Mouse (Mus musculus): ENCODE measurements around the gene Zfp385b. TPM values are rescaled to one million over a fixed set of nuclear protein-coding genes. Genes with fewer than 3 reads are reported as not detected.

Zfp385b gene
- total RNA-seq, 2 experiments from 2014 or later, result 50.4 to 51.4 TPM

DNA sequence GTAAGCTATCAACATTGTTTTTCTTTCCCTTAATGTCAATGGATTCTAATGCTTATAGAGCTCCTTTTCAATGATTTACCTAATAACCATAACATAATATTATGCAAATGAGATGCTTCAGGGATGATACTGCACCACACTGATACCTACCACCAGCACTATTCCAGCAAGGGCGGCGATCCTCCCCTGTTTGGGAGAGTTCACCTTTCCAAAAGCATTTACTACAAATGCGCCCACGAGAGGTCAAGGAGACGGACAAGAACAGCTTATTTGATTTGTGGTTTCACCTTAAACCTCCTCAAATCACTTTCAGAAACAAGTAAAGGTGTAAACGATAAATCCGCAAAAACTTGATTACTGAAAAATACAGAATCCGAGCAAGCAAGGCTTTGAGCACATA, 4.5 kb downstream of the Zfp385b start:
- Histone ChIP-seq H3K4me3 (peak overlapping the region; percentile 73), H3K27ac (peak overlapping the region; percentile 89)
- DNase-seq (ENCODE audit: low spot score in 2 of 2), result no peak
- no peak for TF ChIP-seq CTCF (conservative IDR thresholded peaks at IDR 0.05)

DNA sequence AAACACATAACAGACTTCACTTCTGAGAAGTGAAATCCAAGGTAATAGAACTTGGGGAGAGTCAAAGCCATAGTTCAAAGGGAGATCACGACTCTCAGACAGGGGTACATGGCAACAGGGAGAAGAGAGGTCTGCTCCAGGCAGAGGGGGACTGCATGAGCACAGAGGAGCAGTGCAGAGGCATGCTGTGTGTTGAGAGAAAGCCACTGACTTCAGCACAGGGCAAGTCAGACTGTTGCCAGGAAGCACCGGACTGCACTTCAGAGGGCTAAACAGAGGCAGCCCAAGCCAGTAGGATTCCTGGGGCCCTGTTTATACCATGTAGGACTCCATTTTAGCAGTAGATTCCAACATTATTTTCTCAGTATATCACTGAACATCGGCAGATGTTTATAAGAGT, 6.4 kb downstream of the Zfp385b start:
- no peak overlapping the region for H3K27ac ChIP-seq
- no peak for DNase-seq (ENCODE audit: low spot score in 2 of 2)
- H3K4me3 ChIP-seq, result no peak overlapping the region
- TF ChIP-seq CTCF (conservative IDR thresholded peaks at IDR 0.05), result no peak

DNA sequence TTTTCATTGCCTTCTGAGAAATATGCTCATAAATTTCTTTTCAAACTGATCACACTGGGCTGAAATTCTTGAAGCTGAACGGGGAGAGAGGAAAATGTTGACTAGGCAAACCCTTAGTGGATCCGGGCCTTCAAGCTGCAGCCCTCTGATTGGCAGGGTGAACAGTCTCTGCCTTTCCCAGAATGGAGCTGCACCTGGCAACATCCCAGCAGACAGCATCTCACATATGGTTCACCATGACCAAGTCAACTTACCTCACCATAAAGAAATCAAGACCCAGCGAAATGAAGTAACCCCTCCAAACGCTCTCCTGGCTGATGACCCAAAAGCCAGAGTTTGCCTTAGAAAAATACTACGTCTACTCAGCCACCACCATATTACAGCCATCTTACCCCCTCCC, 8.7 kb downstream of the Zfp385b start:
- no peak overlapping the region for H3K27ac ChIP-seq
- H3K4me3 ChIP-seq, result no peak overlapping the region
- no peak for TF ChIP-seq CTCF (conservative IDR thresholded peaks at IDR 0.05)
- no peak for DNase-seq (ENCODE audit: low spot score in 2 of 2)

DNA sequence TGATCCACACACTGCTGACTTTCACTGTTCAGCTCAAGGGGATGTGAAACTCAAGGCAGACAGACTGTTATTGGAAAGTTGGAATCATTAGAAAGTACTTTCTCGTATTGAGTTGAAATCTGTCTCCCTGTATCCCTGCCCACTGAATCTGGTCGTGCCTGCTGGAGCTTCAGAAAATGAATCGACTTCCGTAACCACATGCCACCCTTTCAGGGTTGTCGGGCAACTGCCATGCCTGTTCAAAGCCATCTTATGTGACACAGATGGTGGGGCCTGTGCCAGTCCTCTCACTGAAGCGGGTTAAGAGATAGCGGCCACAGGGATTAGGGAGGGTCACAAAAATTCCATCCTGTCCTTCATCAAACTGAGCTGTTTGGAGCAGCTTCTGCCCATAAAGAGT, 14.7 kb downstream of the Zfp385b start:
- no peak for TF ChIP-seq CTCF (conservative IDR thresholded peaks at IDR 0.05)

DNA sequence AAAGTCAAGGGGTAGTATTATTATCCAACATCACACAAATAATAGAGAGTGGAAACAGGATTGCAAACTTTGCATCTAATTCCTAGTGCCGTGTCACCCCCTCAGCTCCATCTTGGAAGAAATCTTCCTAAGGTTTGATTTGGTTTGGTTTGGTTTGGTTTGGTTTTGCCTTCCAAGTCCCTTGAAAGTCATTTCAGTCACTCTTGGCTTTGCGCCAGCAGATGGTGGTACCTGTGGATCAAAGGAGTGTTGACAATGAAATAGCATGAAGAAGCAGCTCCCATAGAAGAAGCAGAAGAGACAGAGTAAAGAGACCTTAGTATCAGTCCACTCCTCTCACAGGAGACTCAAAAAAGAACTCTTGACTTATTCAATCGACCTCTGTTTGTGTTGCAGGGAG, 17.1 kb downstream of the Zfp385b start:
- DNase-seq (ENCODE audit: low spot score in 2 of 2), result no peak
- Histone ChIP-seq H3K4me3 (no peak overlapping the region), H3K27ac (no peak overlapping the region)
- TF ChIP-seq CTCF (conservative IDR thresholded peaks at IDR 0.05), result no peak

More for the DNA sequence above, 14.7 kb downstream of the Zfp385b start:
- peak; percentile 45 to 51 for DNase-seq (ENCODE audit: low spot score in 2 of 2)
- H3K27ac ChIP-seq, result peak overlapping the region; percentile 36; the same call in 1 of the 2 replicates
- H3K4me3 ChIP-seq, result no peak overlapping the region

DNA sequence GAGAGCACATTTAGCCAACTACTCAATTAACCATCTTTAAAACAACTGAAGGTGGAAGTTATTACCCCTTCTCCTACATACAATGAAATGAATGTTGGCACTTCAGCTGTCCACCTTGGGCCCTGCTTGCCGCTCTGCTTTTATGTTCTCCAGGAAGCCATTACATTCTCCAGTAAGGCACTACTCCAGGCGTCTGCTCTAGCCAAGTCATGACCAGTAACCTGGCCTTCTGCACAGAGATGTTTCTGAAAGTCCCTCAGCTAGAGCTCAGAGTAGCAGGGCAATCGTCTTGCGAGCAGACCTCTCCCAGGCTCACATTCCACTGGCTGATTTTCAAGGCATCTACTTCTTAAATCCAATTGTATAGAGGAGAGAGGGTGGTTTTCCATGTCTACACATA, 18.0 kb downstream of the Zfp385b start:
- Histone ChIP-seq H3K4me3 (no peak overlapping the region), H3K27ac (no peak overlapping the region)
- no peak for TF ChIP-seq CTCF (conservative IDR thresholded peaks at IDR 0.05)
- no peak for DNase-seq (ENCODE audit: low spot score in 2 of 2)

DNA sequence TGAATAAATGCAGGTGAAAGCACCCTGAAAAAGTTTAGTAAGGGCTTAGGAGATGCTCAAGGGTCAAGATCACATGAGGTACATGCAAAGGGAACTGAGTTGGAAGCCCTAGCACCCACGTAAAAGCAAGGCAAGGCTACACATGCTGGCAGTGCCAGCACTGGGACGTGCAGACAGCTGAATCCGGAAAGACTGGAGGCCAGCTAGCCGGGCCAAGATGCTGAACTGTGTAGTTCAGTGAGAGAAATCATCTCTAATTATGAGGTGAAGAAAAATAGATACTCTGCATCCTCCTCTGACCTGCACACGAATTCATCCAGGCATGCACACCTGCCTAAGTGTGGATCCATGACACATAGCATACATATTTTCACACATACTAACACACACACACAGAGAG, 18.4 kb downstream of the Zfp385b start:
- TF ChIP-seq CTCF (conservative IDR thresholded peaks at IDR 0.05), result no peak
- Histone ChIP-seq H3K4me3 (no peak overlapping the region), H3K27ac (no peak overlapping the region)
- no peak for DNase-seq (ENCODE audit: low spot score in 2 of 2)

DNA sequence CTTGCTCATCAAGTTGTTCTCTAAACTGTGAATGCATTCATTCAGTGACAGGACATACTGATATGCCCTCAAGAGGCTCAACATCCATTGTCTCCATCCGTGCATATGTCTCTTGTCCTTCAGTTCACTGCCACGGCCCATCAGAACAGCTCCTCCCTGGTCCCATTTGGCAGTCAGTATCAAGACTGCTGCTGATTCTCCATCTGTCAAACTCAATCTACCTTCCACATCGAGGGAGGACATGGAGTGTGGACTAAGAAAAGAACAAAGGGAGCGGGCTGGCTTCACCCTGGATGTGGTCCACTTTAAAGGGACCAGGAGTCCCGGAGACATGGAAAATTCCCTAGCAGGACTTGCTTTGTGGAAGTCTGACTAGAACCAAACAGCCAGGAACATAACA, 22.2 kb downstream of the Zfp385b start:
- Histone ChIP-seq H3K27ac (no peak overlapping the region), H3K4me3 (no peak overlapping the region)
- TF ChIP-seq CTCF (conservative IDR thresholded peaks at IDR 0.05), result no peak
- no peak for DNase-seq (ENCODE audit: low spot score in 2 of 2)

DNA sequence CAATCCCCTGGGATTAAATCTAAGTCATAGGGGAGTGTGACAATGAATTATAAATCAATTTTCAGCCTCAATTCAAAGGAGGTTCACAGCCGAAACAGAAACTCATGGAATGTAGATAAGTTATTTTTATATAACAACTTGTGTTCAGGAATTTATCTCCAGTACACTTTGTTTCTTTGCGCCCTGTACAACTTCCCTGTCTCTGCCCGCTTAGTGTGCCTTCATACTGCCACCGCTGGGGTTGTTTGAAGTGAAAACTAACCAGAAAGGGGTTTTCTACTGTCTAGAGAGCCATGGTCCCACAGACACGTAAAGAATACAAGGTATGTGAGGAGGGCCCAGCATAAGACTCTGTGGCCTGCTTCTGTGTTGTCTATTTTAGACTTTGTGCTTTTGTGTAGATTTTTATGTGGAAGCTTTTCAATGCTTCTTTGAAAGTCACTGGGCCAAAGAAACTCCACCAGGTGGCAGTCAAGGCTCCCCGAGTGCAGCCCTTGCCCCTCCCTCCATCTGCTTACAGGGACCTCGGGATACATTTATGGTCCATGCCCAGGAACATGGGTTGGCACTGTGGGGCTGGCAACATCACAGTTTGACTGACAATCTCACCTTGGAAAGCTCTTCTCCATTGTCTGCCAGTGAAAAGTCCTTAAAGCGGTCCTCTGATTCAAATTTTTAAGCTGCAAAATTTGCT, 23.4 kb downstream of the Zfp385b start:
- DNase-seq (ENCODE audit: low spot score in 2 of 2), result peak in 1 of 2 experiments; percentile 48
- TF ChIP-seq CTCF (conservative IDR thresholded peaks at IDR 0.05), result peak; percentile 78
- no peak overlapping the region for H3K27ac ChIP-seq
- no peak overlapping the region for H3K4me3 ChIP-seq

DNA sequence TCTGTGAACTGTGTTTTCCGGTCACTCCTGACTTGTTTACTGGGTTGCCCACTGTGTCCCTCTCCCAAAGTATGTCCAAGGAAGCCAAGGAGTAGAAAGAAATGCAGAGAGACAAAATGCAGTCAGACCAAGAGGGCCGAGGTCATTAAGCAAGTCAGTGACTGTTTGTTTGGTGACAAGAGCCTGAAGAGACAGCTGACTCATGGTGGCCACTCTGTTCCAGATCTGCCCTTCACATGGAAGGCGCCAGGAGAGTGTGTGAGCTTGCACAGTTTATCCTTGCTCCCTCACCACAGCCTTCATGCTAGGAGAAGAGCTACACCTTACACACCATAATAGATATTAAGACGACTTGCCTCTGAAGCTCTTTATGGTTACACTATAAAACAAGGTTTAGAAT, 28.6 kb downstream of the Zfp385b start:
- H3K4me3 ChIP-seq, result no peak overlapping the region
- no peak for TF ChIP-seq CTCF (conservative IDR thresholded peaks at IDR 0.05)
- no peak overlapping the region for H3K27ac ChIP-seq
- DNase-seq (ENCODE audit: low spot score in 2 of 2), result no peak

DNA sequence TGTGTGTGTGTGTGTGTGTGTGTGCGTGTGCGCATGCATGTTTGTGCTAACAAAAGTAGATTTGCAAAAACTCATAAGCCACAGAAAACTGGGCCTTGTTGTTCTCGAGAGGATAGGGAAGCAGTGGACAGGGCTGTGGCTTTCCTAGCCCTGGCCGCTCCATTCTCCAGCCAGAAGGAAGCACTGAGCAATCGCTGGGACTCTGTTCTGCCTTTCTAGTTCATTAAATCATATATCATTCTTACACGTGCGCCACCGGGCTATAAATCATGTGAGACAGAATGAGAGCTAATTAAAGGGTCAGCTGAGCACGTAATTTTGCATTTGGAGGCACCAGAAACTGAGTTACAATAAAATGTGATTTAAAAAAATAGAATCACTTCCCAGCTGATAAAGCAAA, 29.1 kb downstream of the Zfp385b start:
- no peak overlapping the region for H3K27ac ChIP-seq
- no peak for TF ChIP-seq CTCF (conservative IDR thresholded peaks at IDR 0.05)
- no peak overlapping the region for H3K4me3 ChIP-seq
- no peak for DNase-seq (ENCODE audit: low spot score in 2 of 2)

DNA sequence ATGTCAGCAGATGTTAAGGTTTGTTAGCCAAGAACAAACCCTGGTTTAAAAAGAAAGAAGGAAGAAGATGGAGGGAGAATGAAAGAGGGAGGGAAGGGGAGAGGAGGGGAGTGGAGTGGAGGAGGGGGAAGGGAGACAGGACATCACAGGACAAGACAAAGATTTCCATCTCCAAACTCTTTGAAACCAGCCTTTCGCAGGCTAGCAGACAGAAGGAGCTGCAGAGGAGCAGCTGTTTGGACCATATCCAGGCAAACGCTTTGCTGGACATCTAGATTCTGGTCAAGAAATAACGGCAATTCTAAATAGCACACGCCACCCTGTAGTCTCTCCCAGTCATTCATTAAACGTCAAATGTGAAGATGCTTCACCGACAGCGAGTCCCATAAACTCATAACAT, 38.0 kb downstream of the Zfp385b start:
- Histone ChIP-seq H3K27ac (no peak overlapping the region), H3K4me3 (no peak overlapping the region)
- DNase-seq (ENCODE audit: low spot score in 2 of 2), result no peak
- TF ChIP-seq CTCF (conservative IDR thresholded peaks at IDR 0.05), result no peak

DNA sequence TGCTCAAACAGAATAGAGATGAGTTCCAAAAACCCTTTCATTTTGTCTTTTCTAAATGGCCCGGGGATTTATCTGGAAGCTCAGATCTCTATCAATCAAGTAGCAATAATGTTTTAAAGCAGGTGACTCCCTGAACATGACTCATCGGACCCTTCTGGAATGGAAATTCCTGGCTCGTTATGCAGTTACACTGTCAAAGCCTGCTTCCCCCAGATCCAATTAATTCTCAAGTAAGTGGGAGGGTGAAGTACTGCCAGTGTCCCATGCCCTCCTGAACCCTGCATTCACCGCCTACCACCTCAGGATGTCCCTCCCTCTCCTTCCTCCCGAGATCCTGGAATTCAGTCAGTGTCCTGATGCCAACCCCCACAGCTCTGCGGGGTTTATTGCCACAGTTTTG, 41.7 kb downstream of the Zfp385b start:
- TF ChIP-seq CTCF (conservative IDR thresholded peaks at IDR 0.05), result no peak
- Histone ChIP-seq H3K4me3 (peak overlapping the region; percentile 5; the same call in 1 of the 2 replicates), H3K27ac (0 out of 2 replicates have a peak overlapping the region, but pooled peaks have one; percentile 1)
- peak in 1 of 2 experiments; percentile 24 for DNase-seq (ENCODE audit: low spot score in 2 of 2)

DNA sequence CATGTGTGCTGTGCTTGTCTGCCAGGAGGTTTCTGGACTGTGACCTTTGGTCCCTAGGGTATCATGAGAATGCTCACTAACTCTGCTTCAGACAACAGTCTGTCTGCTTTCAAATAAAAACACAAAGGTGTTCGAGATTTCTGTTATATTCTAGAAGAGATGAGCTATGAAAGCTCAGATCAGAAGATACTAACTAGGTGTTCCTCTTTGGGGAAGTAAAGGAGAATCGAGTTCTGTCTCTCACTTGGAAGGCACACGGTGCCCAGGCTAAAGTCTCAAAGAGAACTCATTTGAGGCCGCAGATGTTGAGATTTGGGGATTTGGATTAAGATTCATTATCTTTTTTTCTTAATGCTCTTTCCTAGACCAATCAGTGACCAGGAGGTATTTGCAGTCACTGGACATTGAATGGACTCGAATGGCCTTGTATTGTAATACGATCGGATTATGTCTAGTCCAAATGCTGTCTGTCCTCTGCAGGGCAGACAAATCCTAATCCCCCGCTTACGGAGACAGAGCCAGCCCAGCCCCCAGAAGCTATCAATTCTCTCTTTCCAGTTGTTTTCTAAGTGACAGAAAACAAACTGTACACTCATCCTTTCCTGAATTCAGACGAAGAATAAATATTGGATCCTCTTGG, 42.3 kb downstream of the Zfp385b start:
- TF ChIP-seq CTCF (conservative IDR thresholded peaks at IDR 0.05), result no peak

More for the DNA sequence above, 42.3 kb downstream of the Zfp385b start:
- H3K4me3 ChIP-seq, result peak overlapping the region; percentile 5; the same call in 1 of the 2 replicates
- no peak overlapping the region for H3K27ac ChIP-seq
- DNase-seq (ENCODE audit: low spot score in 2 of 2), result no peak
